Mouse (Mus musculus) cortical plate, adult 2 months (tissue): ENCODE measurements around the gene Endog. TPM values are rescaled to one million over a fixed set of nuclear protein-coding genes. Genes with fewer than 3 reads are reported as not detected.

Experiments
- H3K27ac ChIP-seq: fragments of 200-500 bp; 2 replicates; pipeline ENCODE4 v1.5.1; 2012; ENCODE audit warnings: low read length, control low read depth, inconsistent platforms; ENCODE audit not compliant: insufficient read depth
- H3K4me1 ChIP-seq: fragments of 200-500 bp; 2 replicates; pipeline ENCODE4 v1.6.1; 2011; ENCODE audit warnings: low read length; ENCODE audit not compliant: control insufficient read depth, insufficient read depth
- H3K4me3 ChIP-seq: fragments of 200-500 bp; 2 replicates; pipeline ENCODE4 v1.5.1; 2011; ENCODE audit warnings: mild to moderate bottlenecking, low read length, control low read depth; ENCODE audit not compliant: insufficient read depth
- CTCF ChIP-seq: fragments of 200-500 bp; IDR thresholded peaks from 2 replicates; pipeline ENCODE4 v1.5.1; 2011; ENCODE audit warnings: mild to moderate bottlenecking, control low read depth, low read length; ENCODE audit not compliant: insufficient read depth; ENCODE audit errors: extremely low read depth
- POLR2A ChIP-seq: fragments of 200-500 bp; IDR thresholded peaks from 2 replicates; pipeline ENCODE4 v1.6.1; 2011; ENCODE audit warnings: mild to moderate bottlenecking, low read length, control low read depth; ENCODE audit not compliant: insufficient read depth; ENCODE audit errors: extremely low read depth
- polyA plus RNA-seq: library from polyadenylated mRNA; depleted of rRNA; stranded (reverse); fragments of >200 nt; gene quantifications from 2 replicates; pipeline ENCODE4 v1.2.3, GENCODE M21; 2012; rRNA removed

The Endog gene
- polyA plus RNA-seq, 1 experiment: 33.4 TPM

GRCm38 (mm10) chr2:30205629-30206357 is 34.5 kb downstream of the Endog start, which contains the start of gene Kyat1:
TSS of gene Kyat1 (minus strand) at chr2:30205847.
- Histone ChIP-seq H3K4me1 (no peaks in the 10 kb centered on the region), H3K27ac (0 out of 2 replicates have a peak within 1 kb of the TSS, but pooled peaks have one; percentile 5), H3K4me3 (peak within 1 kb of the TSS; percentile 63)
- TF ChIP-seq CTCF (no peak), POLR2A (peak; percentile 96)

DNA sequence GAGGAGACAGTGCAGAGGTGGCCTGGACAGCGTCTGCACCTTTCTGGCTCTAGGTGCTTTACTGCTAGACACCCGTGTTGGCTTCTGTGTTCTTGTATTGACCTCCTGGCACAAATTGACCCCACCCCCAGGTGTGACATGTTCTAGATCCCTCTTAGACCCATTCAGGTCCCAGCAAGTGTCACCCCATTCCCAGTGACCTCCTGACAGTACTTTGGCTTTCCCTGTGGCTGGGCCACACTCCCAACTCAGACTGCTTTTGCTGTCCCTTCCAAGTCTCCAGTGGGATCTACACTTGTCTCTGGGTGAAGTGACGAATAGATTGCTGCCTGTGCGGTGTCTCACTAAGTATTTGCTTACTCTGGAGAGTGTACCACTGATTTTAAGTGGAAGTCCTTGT is 36.1 kb downstream of the Endog start:
- H3K4me1 ChIP-seq: no peaks in the 10 kb centered on the region
- no peak overlapping the region for H3K27ac ChIP-seq
- TF ChIP-seq POLR2A (no peak), CTCF (no peak)
- H3K4me3 ChIP-seq: no peak overlapping the region

DNA sequence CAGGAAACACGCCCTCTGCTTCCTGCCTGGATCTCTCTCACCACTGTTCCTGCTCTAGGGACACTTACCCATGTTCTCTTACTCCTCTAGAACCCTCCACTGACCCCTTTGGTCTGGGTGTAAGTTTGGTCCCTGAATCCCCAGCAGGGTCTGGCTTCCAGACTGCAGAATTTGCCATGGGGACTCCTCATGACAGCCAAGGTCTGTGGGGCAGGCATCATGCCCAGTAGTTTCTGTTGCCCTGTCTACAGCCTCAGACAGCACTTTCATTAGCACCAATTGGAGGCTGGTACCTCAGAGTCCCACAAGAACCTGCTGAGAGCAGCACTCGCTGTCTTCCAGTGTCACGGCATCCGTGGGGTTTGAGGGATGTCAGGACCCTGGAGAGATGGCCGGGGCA is 36.6 kb downstream of the Endog start:
- Histone ChIP-seq H3K27ac (no peak overlapping the region), H3K4me3 (no peak overlapping the region), H3K4me1 (no peaks in the 10 kb centered on the region)
- TF ChIP-seq POLR2A (no peak), CTCF (no peak)

DNA sequence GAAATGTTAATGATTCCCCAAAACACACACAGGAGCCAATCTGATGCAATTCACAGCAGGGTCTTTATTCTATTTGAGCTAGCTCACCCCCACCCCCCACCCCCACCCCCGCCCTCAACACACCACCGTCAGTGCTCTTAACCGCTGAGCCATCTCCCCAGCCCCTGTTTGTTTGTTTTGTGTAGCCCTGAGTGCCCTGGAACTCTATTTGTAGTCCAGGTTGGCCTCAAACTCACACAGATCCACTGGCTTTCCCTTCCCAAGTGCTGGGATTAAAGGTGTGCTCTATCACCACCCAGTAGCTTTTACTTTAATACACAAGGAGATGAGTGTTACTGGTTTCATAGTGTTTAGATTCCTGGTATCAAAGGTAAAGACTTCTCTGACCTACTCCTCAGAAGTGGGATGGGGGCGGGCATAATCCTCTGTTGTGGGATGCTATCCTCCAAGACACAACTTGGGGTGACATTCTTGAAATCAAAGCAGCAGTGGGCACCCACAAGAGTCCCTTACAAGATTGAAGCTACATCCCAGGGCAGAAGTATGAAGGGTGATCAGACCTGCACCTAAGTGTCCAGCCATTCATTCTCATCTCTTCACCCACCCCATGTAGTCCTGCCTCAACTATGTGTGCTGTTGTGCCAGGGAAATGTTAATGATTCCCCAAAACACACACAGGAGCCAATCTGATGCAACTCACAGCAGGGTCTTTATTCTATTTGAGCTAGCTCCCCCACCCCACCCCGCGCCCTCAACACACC is 40.3 kb downstream of the Endog start:
- TF ChIP-seq POLR2A (no peak), CTCF (no peak)
- no peaks in the 10 kb centered on the region for H3K4me1 ChIP-seq
- H3K4me3 ChIP-seq: no peak overlapping the region
- H3K27ac ChIP-seq: no peak overlapping the region

GRCm38 (mm10) chr2:30212169-30212545 is 40.9 kb downstream of the Endog start:
- Histone ChIP-seq H3K27ac (no peak overlapping the region), H3K4me1 (no peaks in the 10 kb centered on the region), H3K4me3 (no peak overlapping the region)
- no peak for TF ChIP-seq POLR2A
- no peak for TF ChIP-seq CTCF

GRCm38 (mm10) chr2:30212951-30213350 is 41.7 kb downstream of the Endog start:
- TF ChIP-seq POLR2A: no peak
- no peak for TF ChIP-seq CTCF
- Histone ChIP-seq H3K4me3 (no peak overlapping the region), H3K4me1 (no peaks in the 10 kb centered on the region), H3K27ac (no peak overlapping the region)

GRCm38 (mm10) chr2:30214745-30215144 is 43.5 kb downstream of the Endog start:
- no peaks in the 10 kb centered on the region for H3K4me1 ChIP-seq
- no peak overlapping the region for H3K27ac ChIP-seq
- H3K4me3 ChIP-seq: no peak overlapping the region
- TF ChIP-seq POLR2A: no peak
- no peak for TF ChIP-seq CTCF

DNA sequence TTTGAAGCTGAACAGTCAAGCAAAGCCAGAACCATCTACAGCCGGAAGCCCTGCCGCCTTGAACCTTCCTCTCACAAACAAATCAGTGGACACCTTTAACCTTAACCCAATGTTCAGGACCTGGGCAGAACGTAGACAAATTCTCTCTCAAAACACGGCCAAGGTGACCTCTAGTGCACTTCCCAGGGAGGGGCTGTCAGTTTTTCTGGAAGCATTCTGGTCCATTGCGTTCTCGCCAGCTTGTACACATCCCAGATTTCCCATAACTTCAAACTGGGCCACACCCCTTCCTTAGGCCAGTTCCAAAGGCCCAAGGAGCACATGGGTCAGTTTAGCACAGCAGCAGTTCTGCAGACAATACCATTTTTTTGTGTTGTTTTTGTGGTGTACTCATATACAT is 44.2 kb downstream of the Endog start:
- TF ChIP-seq POLR2A (no peak), CTCF (no peak)
- Histone ChIP-seq H3K4me3 (no peak overlapping the region), H3K4me1 (no peaks in the 10 kb centered on the region), H3K27ac (no peak overlapping the region)

- no peak overlapping the region for H3K27ac ChIP-seq
- H3K4me1 ChIP-seq: no peaks in the 10 kb centered on the region
- TF ChIP-seq POLR2A (no peak), CTCF (no peak)
Measured at GRCm38 (mm10) chr2:30216293-30216692, 45.0 kb downstream of the Endog start.

More at GRCm38 (mm10) chr2:30216293-30216692, 45.0 kb downstream of the Endog start:
- no peak overlapping the region for H3K4me3 ChIP-seq

Other genes starting within 250 kb of the Endog start
- 49.4 and 53.1 TPM in 2 replicates for gene Gle1, start 236.1 kb upstream of the Endog start, polyA plus RNA-seq
- 772 and 816 TPM in 2 replicates for gene Sptan1, start 205.9 kb upstream of the Endog start, polyA plus RNA-seq
- 50.8 and 51.9 TPM in 2 replicates for gene Wdr34, start 122.6 kb upstream of the Endog start, polyA plus RNA-seq
- 153 and 167 TPM in 2 replicates for gene Set, start 114.1 kb upstream of the Endog start, polyA plus RNA-seq
- 2.2 and 2.4 TPM in 2 replicates for gene Pkn3, start 93.8 kb upstream of the Endog start, polyA plus RNA-seq
- 18.9 and 19.5 TPM in 2 replicates for gene Zdhhc12, start 77.8 kb upstream of the Endog start, polyA plus RNA-seq
- 155 and 173 TPM in 2 replicates for gene Zer1, start 46.9 kb upstream of the Endog start, polyA plus RNA-seq
- gene Tbc1d13, start 37.7 kb upstream of the Endog start, polyA plus RNA-seq: 43.4 and 43.8 TPM in 2 replicates
- 49.2 and 50.5 TPM in 2 replicates for gene Spout1, start 7.0 kb downstream of the Endog start, polyA plus RNA-seq
- gene Kyat1, start 34.4 kb downstream of the Endog start, polyA plus RNA-seq: 21.5 and 22.4 TPM in 2 replicates
- 32.4 and 35.3 TPM in 2 replicates for gene Lrrc8a, start 66.2 kb downstream of the Endog start, polyA plus RNA-seq
- 17.7 and 18.5 TPM in 2 replicates for gene Gm28035, start 69.1 kb downstream of the Endog start, polyA plus RNA-seq
- 32.2 and 34.1 TPM in 2 replicates for gene Phyhd1, start 94.7 kb downstream of the Endog start, polyA plus RNA-seq
- gene Gm28038, start 109.5 kb downstream of the Endog start, polyA plus RNA-seq: not detected in 2 replicates
- gene Dolk, start 114.8 kb downstream of the Endog start, polyA plus RNA-seq: 16.7 and 16.9 TPM in 2 replicates
- gene Nup188, start 114.9 kb downstream of the Endog start, polyA plus RNA-seq: 15.7 and 16.5 TPM in 2 replicates
- gene Sh3glb2, start 187.8 kb downstream of the Endog start, polyA plus RNA-seq: 520 and 530 TPM in 2 replicates
- gene Miga2, start 192.7 kb downstream of the Endog start, polyA plus RNA-seq: 85.6 and 97.0 TPM in 2 replicates
- gene Dolpp1, start 220.8 kb downstream of the Endog start, polyA plus RNA-seq: 32.0 and 35.5 TPM in 2 replicates
- gene Crat, start 244.3 kb downstream of the Endog start, polyA plus RNA-seq: 44.7 and 50.9 TPM in 2 replicates
- 167 and 176 TPM in 2 replicates for gene Ptpa, start 244.5 kb downstream of the Endog start, polyA plus RNA-seq